Comparison of ENCODE assay signal across 8 mouse cellular contexts in genomic region chr9:72628591-72628990, GRCm38 (mm10). TPM values are rescaled to one million over a fixed set of nuclear protein-coding genes. Genes with fewer than 3 reads are reported as not detected.
DNase-seq lines count a peak whose midpoint lies in the region; ATAC-seq and TF ChIP-seq lines count a peak whose summit lies in the region.

No protein-coding gene starts in this region.

- peak; percentile 61 for DNase-seq in hindbrain, embryonic 14.5 days (ENCODE audit: low spot score)
- DNase-seq in gastrocnemius, postnatal 25 days = peak; percentile 27
- DNase-seq in kidney, postnatal 36 days = peak; percentile 50 to 76
- DNase-seq in thymus, postnatal 14 days = no peak
- no peak for DNase-seq in thymus, postnatal 4 days

- peaks cover 8% of the 10 kb centered on the region; the same call in 1 of the 2 replicates for H3K36me3 ChIP-seq in hindbrain, embryonic 14.5 days (replicated peaks; ENCODE audit: control insufficient read depth, insufficient read depth)
- H3K36me3 ChIP-seq in hindbrain, embryonic 16.5 days (ENCODE audit: control insufficient read depth, insufficient read depth, low read length) = no peaks in the 10 kb centered on the region
- H3K36me3 ChIP-seq in C2C12 (ENCODE audit: control insufficient read depth, insufficient read depth) = no peaks in the 10 kb centered on the region

- no peak overlapping the region for H3K9ac ChIP-seq in hindbrain, embryonic 14.5 days
- no peak overlapping the region for H3K9ac ChIP-seq in hindbrain, embryonic 16.5 days (ENCODE audit: low read depth, low read length)

- no peak for ATAC-seq in hindbrain, embryonic 14.5 days (ENCODE audit: low FRiP score)
- no peak for ATAC-seq in hindbrain, embryonic 16.5 days
- no peak for ATAC-seq in activated CD4-positive, CD25-positive, alpha-beta regulatory T cell, adult 4 months

- WGBS in hindbrain, embryonic 14.5 days = 22% methylated on average over 2 of the region's 2 CpGs
- WGBS in hindbrain, embryonic 16.5 days = 18% methylated on average over 2 of the region's 2 CpGs

- H3K79me2 ChIP-seq in C2C12 (ENCODE audit: control insufficient read depth, insufficient read depth) = no peaks in the 10 kb centered on the region

- H3K4me3 ChIP-seq in hindbrain, embryonic 14.5 days (replicated peaks; ENCODE audit: low read length) = no peak overlapping the region
- no peak overlapping the region for H3K4me3 ChIP-seq in hindbrain, embryonic 16.5 days (ENCODE audit: low read length)
- no peak overlapping the region for H3K4me3 ChIP-seq in C2C12 (ENCODE audit: insufficient read depth, poor library complexity, severe bottlenecking)

- no peaks in the 10 kb centered on the region for H3K27me3 ChIP-seq in hindbrain, embryonic 14.5 days (ENCODE audit: control insufficient read depth, insufficient read depth, low read length)
- no peaks in the 10 kb centered on the region for H3K27me3 ChIP-seq in hindbrain, embryonic 16.5 days (replicated peaks; ENCODE audit: control insufficient read depth, insufficient read depth, low read length)
- H3K27me3 ChIP-seq in C2C12 (ENCODE audit: control insufficient read depth, insufficient read depth, insufficient read length) = no peaks in the 10 kb centered on the region

- 0 out of 2 replicates have a peak overlapping the region, but pooled peaks have one; percentile 39 for H3K27ac ChIP-seq in hindbrain, embryonic 14.5 days
- H3K27ac ChIP-seq in hindbrain, embryonic 16.5 days (ENCODE audit: low read depth, low read length) = no peak overlapping the region

- no peak overlapping the region for H3K4me2 ChIP-seq in hindbrain, embryonic 14.5 days (replicated peaks)
- H3K4me2 ChIP-seq in hindbrain, embryonic 16.5 days (ENCODE audit: low read length) = no peak overlapping the region

- H3K79me3 ChIP-seq in C2C12 (ENCODE audit: low read depth) = no peaks in the 10 kb centered on the region

- TF ChIP-seq CTCF in C2C12 (IDR thresholded peaks at IDR 0.05; ENCODE audit: control insufficient read depth, insufficient read depth, insufficient read length) = no peak

- H3ac ChIP-seq in C2C12 (ENCODE audit: control insufficient read depth, insufficient read length, low read depth) = no peak overlapping the region

- peaks cover 10% of the 10 kb centered on the region; the same call in 1 of the 2 replicates for H3K4me1 ChIP-seq in hindbrain, embryonic 14.5 days (replicated peaks; ENCODE audit: control insufficient read depth, insufficient read depth, low read length)
- peaks cover 9% of the 10 kb centered on the region for H3K4me1 ChIP-seq in hindbrain, embryonic 16.5 days (ENCODE audit: control insufficient read depth, insufficient read depth, low read depth, low read length)

- H3K9me3 ChIP-seq in hindbrain, embryonic 14.5 days (ENCODE audit: control insufficient read depth, low read length) = no peaks in the 10 kb centered on the region
- H3K9me3 ChIP-seq in hindbrain, embryonic 16.5 days (ENCODE audit: control insufficient read depth, low read length) = no peaks in the 10 kb centered on the region

TF ChIP-seq in C2C12, 6 proteins besides CTCF, POLR2A, EP300 and RAD21:
- TF ChIP-seq MYOD1 (IDR thresholded peaks at IDR 0.05; ENCODE audit: control insufficient read depth, insufficient read length, low read depth) (peak; percentile 55), FOSL1 (IDR thresholded peaks at IDR 0.05; ENCODE audit: insufficient read depth, low read length, poor library complexity, severe bottlenecking) (no peak), CEBPB (IDR thresholded peaks at IDR 0.05; ENCODE audit: low read depth) (no peak), MYOG (IDR thresholded peaks at IDR 0.05; ENCODE audit: control insufficient read depth, extremely low read depth, insufficient read length) (no peak)

RNA-seq across cellular contexts. Expression of gene Nedd4, which starts 33.6 kb away (rescaled TPM):
- 478 and 513 TPM in 2 replicates for polyA plus RNA-seq in hindbrain, embryonic 14.5 days (2014; fragmentation: Nextera tagmentation; extraction: Ambion mirVana)
- polyA plus RNA-seq in hindbrain, embryonic 16.5 days (2015; fragmentation: Nextera tagmentation; extraction: Ambion mirVana) = 377 and 405 TPM in 2 replicates
- 215 TPM for polyA plus RNA-seq in C2C12 (2012; fragmentation: generic; extraction: Trizol)
- 100 to 1,000 TPM; 238 to 268 TPM for total RNA-seq in gastrocnemius, postnatal 25 days (2021)
- 1 to 10 TPM; 1.2 to 1.3 TPM for polyA plus RNA-seq in activated CD4-positive, CD25-positive, alpha-beta regulatory T cell, adult 4 months (2017; shearing (Covaris generic))

Comparison
In these comparisons a context has a peak if more than half of its experiments do, and no peak if none do; other contexts are left out.
1. DNase-seq: peak in hindbrain, embryonic 14.5 days (single experiment), gastrocnemius, postnatal 25 days (single experiment) and kidney, postnatal 36 days (2 of 2); none in thymus, postnatal 14 days (single experiment) and thymus, postnatal 4 days (single experiment).
2. RNA of gene Nedd4, which starts 33.6 kb away (polyA plus RNA-seq): 478 to 513 TPM in hindbrain, embryonic 14.5 days, 377 to 405 TPM in hindbrain, embryonic 16.5 days and 215 TPM in C2C12 (single experiment); 1.2 to 1.3 TPM in activated CD4-positive, CD25-positive, alpha-beta regulatory T cell, adult 4 months; every median in the first group is over 10 times any median in the second.